Mouse (Mus musculus) bone marrow macrophage, adult 2 months (primary cell): ENCODE results near the gene Olfr1045. TPM values are rescaled to one million over a fixed set of nuclear protein-coding genes. Genes with fewer than 3 reads are reported as not detected.

Experiments used
- H3K27ac ChIP-seq: 2 replicates; pipeline ENCODE4 v1.5.1; 2012; ENCODE audit warnings: low read depth, low read length; ENCODE audit not compliant: insufficient read depth
- H3K4me1 ChIP-seq: 2 replicates; pipeline ENCODE4 v1.6.1; 2012; ENCODE audit warnings: low read length; ENCODE audit not compliant: control insufficient read depth, insufficient read depth
- H3K4me3 ChIP-seq: 2 replicates; pipeline ENCODE4 v1.5.1; 2012; ENCODE audit warnings: mild to moderate bottlenecking, low read length, moderate library complexity; ENCODE audit not compliant: insufficient read depth
- CTCF ChIP-seq: IDR thresholded peaks from 2 replicates; pipeline ENCODE4 v1.5.1; 2012; ENCODE audit warnings: low read depth, mild to moderate bottlenecking, low read length, moderate library complexity
- POLR2A ChIP-seq: IDR thresholded peaks from 2 replicates; pipeline ENCODE4 v1.6.1; 2012; ENCODE audit warnings: mild to moderate bottlenecking, low read depth, low read length, borderline replicate concordance
- polyA plus RNA-seq: library from polyadenylated mRNA; stranded (reverse); fragments of >200 nt; gene quantifications from 2 replicates; pipeline ENCODE4 v1.2.4, GENCODE M21; 2012; ENCODE audit not compliant: missing spikeins, insufficient read depth, insufficient read length

Olfr1045 gene
- polyA plus RNA-seq, 1 experiment, result not detected

- Histone ChIP-seq H3K4me1 (no peaks in the 10 kb centered on the region), H3K4me3 (no peak within 1 kb of the TSS), H3K27ac (no peak within 1 kb of the TSS)
- no peak for TF ChIP-seq POLR2A
- no peak for TF ChIP-seq CTCF
These were observed 41.1 kb downstream of the Olfr1045 start, which contains the start of gene Olfr1042 for GRCm38 (mm10) chr2:86161738-86162137. TSS of gene Olfr1042 (minus strand) at chr2:86161838.

DNA sequence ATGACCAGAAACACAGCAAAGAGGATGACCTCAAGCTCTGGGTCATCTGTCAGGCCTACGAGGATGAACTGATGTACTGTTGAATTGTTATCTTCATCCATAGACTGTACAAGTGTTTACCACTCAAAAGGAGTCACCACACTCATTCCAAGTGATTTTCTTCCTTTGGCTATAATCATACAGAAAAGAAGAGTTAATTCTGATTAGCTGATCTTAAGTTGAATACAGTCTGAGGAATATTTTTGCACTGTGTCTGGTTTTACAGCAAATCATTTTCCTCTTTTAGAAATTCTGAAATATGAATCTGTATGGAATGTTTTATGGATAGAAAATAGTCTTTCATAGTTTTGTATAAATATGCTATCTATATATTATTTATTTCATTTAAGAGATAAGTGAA, 56.2 kb downstream of the Olfr1045 start, which contains the start of gene Olfr1040:
Gene Olfr1040, minus strand, starts transcription at position 101 of the 400 bp plus-strand sequence.
- Histone ChIP-seq H3K4me1 (no peaks in the 10 kb centered on the region), H3K27ac (no peak within 1 kb of the TSS), H3K4me3 (no peak within 1 kb of the TSS)
- TF ChIP-seq POLR2A (no peak), CTCF (no peak)

Other genes with a start within 250 kb of the Olfr1045 start
- not detected in 2 replicates for gene Olfr1029, start 229.1 kb downstream of the Olfr1045 start, polyA plus RNA-seq
- gene Olfr1030, start 223.7 kb downstream of the Olfr1045 start, polyA plus RNA-seq, result 0.24 TPM in 1 of 2 replicates, not detected in the other
- not detected in 2 replicates for gene Olfr1031, start 212.7 kb downstream of the Olfr1045 start, polyA plus RNA-seq
- not detected in 2 replicates for gene Olfr1032, start 197.5 kb downstream of the Olfr1045 start, polyA plus RNA-seq
- gene Olfr1033, start 182.4 kb downstream of the Olfr1045 start, polyA plus RNA-seq, result not detected in 2 replicates
- not detected in 2 replicates for gene Olfr1034, start 157.1 kb downstream of the Olfr1045 start, polyA plus RNA-seq
- not detected in 2 replicates for gene Olfr1036, start 129.0 kb downstream of the Olfr1045 start, polyA plus RNA-seq
- not detected in 2 replicates for gene Olfr1037, start 115.6 kb downstream of the Olfr1045 start, polyA plus RNA-seq
- gene Olfr1039, start 67.1 kb downstream of the Olfr1045 start, polyA plus RNA-seq, result not detected in 2 replicates
- not detected in 2 replicates for gene Olfr1040, start 56.3 kb downstream of the Olfr1045 start, polyA plus RNA-seq
- gene Olfr1042, start 41.2 kb downstream of the Olfr1045 start, polyA plus RNA-seq, result 0.16 TPM in 1 of 2 replicates, not detected in the other
- gene Olfr1043, start 35.5 kb downstream of the Olfr1045 start, polyA plus RNA-seq, result not detected in 2 replicates
- gene Olfr1044, start 25.2 kb downstream of the Olfr1045 start, polyA plus RNA-seq, result not detected in 2 replicates
- not detected in 2 replicates for gene Olfr52, start 17.3 kb downstream of the Olfr1045 start, polyA plus RNA-seq
- not detected in 2 replicates for gene Olfr1046, start 16.3 kb upstream of the Olfr1045 start, polyA plus RNA-seq
- gene Olfr1047, start 28.4 kb upstream of the Olfr1045 start, polyA plus RNA-seq, result not detected in 2 replicates
- not detected in 2 replicates for gene Olfr1048, start 37.3 kb upstream of the Olfr1045 start, polyA plus RNA-seq
- gene Olfr1049, start 55.3 kb upstream of the Olfr1045 start, polyA plus RNA-seq, result not detected in 2 replicates
- gene Olfr1051, start 76.1 kb upstream of the Olfr1045 start, polyA plus RNA-seq, result 0.28 TPM in 1 of 2 replicates, not detected in the other
- gene Olfr1052, start 89.4 kb upstream of the Olfr1045 start, polyA plus RNA-seq, result not detected in 2 replicates
- not detected in 2 replicates for gene Olfr1053, start 112.3 kb upstream of the Olfr1045 start, polyA plus RNA-seq
- not detected in 2 replicates for gene Olfr1054, start 132.4 kb upstream of the Olfr1045 start, polyA plus RNA-seq
- gene Olfr1055, start 147.3 kb upstream of the Olfr1045 start, polyA plus RNA-seq, result not detected in 2 replicates
- gene Olfr1056, start 159.5 kb upstream of the Olfr1045 start, polyA plus RNA-seq, result not detected in 2 replicates
- gene Olfr1057, start 175.4 kb upstream of the Olfr1045 start, polyA plus RNA-seq, result not detected in 2 replicates
- gene Olfr1058, start 185.6 kb upstream of the Olfr1045 start, polyA plus RNA-seq, result not detected in 2 replicates
- gene Olfr1061, start 211.0 kb upstream of the Olfr1045 start, polyA plus RNA-seq, result not detected in 2 replicates
- 0.24 TPM in 1 of 2 replicates, not detected in the other for gene Olfr1062, start 223.7 kb upstream of the Olfr1045 start, polyA plus RNA-seq
- gene Olfr1065, start 247.6 kb upstream of the Olfr1045 start, polyA plus RNA-seq, result not detected in 2 replicates